Mouse (Mus musculus): ENCODE results near the gene Sall4. TPM values are rescaled to one million over a fixed set of nuclear protein-coding genes. Genes with fewer than 3 reads are reported as not detected.

The Sall4 gene
- polyA plus RNA-seq, 1 experiment: 12.7 TPM

DNA sequence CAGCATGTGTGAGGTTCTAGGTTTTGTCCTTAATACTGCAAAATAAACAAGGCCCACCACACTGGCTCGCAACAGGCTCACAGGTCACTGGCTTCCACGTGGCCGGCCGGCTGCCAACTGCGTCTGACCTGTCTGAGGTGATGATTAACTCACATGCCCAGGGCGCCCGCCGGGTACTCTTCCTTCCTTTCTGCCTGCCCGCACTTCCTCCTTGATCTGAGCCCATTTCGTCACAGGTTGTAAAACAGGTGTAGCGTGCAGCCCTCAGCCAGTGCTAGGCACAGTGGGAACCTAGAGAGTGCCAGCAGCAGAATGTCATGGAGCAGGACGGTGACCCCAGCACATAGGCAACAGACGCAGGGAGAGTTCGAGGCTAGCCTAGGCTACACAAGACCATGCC is 46.4 kb downstream of the Sall4 start:
- TF ChIP-seq POLR2A (IDR thresholded peaks at IDR 0.05; ENCODE audit: borderline replicate concordance, control insufficient read depth, low read depth, low read length) (no peak), CTCF (IDR thresholded peaks at IDR 0.05; ENCODE audit: control insufficient read depth, insufficient read depth, low read length) (no peak)
- H3K4me1 ChIP-seq (ENCODE audit: control insufficient read depth, insufficient read depth, low read length): no peaks in the 10 kb centered on the region; the same call in 1 of the 2 replicates
- 18% methylated on average over 14 of the region's 14 CpGs for WGBS
- H3K4me3 ChIP-seq (replicated peaks; ENCODE audit: control insufficient read depth, low read depth, low read length): no peak overlapping the region
- no peak overlapping the region for H3K27ac ChIP-seq (ENCODE audit: control insufficient read depth, insufficient read depth, low read depth, low read length, poor library complexity)

DNA sequence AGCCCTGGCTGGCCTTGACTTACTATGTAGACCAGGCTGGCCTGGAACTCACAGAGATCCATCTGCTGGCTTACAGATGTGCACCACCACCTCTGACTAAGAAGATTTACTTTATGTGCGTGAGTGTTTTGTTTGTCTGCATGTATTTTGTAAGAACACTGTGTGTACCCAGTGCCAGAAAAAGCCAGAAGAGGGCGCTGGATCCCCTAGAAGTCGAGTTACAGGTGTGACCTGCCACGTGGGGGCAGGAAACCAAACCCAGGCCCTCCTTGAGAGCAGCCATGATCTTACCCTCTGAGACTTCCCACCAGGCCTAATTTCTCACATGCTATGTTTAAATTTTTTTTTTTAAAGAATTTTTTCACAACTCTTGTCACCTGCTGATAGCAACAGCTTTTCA is 48.0 kb downstream of the Sall4 start:
- TF ChIP-seq POLR2A (IDR thresholded peaks at IDR 0.05; ENCODE audit: borderline replicate concordance, control insufficient read depth, low read depth, low read length) (no peak), CTCF (IDR thresholded peaks at IDR 0.05; ENCODE audit: control insufficient read depth, insufficient read depth, low read length) (no peak)
- Histone ChIP-seq H3K27ac (ENCODE audit: control insufficient read depth, insufficient read depth, low read depth, low read length, poor library complexity) (no peak overlapping the region), H3K4me3 (replicated peaks; ENCODE audit: control insufficient read depth, low read depth, low read length) (no peak overlapping the region), H3K4me1 (ENCODE audit: control insufficient read depth, insufficient read depth, low read length) (no peaks in the 10 kb centered on the region; the same call in 1 of the 2 replicates)
- 56% methylated on average over 4 of the region's 4 CpGs for WGBS

DNA sequence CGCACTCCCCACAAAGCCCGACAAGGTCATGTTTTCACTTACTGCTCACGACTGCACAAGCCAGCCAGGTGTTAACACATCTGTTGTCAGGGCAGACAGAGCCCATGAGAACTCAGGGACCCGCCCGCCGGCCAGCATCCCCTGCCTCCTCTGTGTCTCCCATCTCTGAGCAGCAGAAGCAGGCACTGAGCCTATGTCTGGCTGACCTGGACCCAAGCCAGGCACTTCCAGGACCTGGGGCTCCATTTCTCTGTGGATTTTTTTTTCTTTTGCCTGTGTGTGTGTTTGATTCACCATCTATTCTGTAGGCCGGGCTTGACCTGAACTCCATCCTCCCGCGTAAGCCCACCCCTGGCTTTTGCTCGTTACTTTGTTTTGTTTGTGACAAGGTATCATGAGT is 49.0 kb downstream of the Sall4 start:
- no peaks in the 10 kb centered on the region; the same call in 1 of the 2 replicates for H3K4me1 ChIP-seq (ENCODE audit: control insufficient read depth, insufficient read depth, low read length)
- WGBS: 77% methylated on average over 10 of the region's 10 CpGs
- no peak overlapping the region for H3K4me3 ChIP-seq (replicated peaks; ENCODE audit: control insufficient read depth, low read depth, low read length)
- H3K27ac ChIP-seq (ENCODE audit: control insufficient read depth, insufficient read depth, low read depth, low read length, poor library complexity): no peak overlapping the region
- TF ChIP-seq POLR2A (IDR thresholded peaks at IDR 0.05; ENCODE audit: borderline replicate concordance, control insufficient read depth, low read depth, low read length) (no peak), CTCF (IDR thresholded peaks at IDR 0.05; ENCODE audit: control insufficient read depth, insufficient read depth, low read length) (no peak)

DNA sequence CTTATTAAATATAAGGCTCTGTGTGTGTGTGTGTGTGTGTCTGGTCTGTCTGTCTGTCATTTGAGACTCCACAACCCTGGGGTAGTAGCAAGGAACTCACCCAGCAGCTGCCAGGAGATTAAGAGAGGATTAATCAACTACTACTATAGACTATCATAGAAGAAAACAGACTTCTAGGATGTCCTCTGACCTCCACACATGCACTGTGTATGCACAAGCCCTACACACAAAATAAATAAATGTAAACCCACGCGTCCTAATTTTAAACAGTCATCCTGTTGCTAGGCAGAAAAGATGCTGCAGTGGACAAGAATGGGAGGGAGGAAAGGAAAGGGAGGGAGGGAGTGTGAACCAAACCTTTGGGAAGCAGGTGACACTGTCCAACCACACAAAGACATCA is 49.5 kb downstream of the Sall4 start:
- Histone ChIP-seq H3K4me1 (ENCODE audit: control insufficient read depth, insufficient read depth, low read length) (no peaks in the 10 kb centered on the region; the same call in 1 of the 2 replicates), H3K4me3 (replicated peaks; ENCODE audit: control insufficient read depth, low read depth, low read length) (no peak overlapping the region), H3K27ac (ENCODE audit: control insufficient read depth, insufficient read depth, low read depth, low read length, poor library complexity) (no peak overlapping the region)
- WGBS: 77% methylated on average over 2 of the region's 2 CpGs
- TF ChIP-seq CTCF (IDR thresholded peaks at IDR 0.05; ENCODE audit: control insufficient read depth, insufficient read depth, low read length): no peak
- TF ChIP-seq POLR2A (IDR thresholded peaks at IDR 0.05; ENCODE audit: borderline replicate concordance, control insufficient read depth, low read depth, low read length): no peak

DNA sequence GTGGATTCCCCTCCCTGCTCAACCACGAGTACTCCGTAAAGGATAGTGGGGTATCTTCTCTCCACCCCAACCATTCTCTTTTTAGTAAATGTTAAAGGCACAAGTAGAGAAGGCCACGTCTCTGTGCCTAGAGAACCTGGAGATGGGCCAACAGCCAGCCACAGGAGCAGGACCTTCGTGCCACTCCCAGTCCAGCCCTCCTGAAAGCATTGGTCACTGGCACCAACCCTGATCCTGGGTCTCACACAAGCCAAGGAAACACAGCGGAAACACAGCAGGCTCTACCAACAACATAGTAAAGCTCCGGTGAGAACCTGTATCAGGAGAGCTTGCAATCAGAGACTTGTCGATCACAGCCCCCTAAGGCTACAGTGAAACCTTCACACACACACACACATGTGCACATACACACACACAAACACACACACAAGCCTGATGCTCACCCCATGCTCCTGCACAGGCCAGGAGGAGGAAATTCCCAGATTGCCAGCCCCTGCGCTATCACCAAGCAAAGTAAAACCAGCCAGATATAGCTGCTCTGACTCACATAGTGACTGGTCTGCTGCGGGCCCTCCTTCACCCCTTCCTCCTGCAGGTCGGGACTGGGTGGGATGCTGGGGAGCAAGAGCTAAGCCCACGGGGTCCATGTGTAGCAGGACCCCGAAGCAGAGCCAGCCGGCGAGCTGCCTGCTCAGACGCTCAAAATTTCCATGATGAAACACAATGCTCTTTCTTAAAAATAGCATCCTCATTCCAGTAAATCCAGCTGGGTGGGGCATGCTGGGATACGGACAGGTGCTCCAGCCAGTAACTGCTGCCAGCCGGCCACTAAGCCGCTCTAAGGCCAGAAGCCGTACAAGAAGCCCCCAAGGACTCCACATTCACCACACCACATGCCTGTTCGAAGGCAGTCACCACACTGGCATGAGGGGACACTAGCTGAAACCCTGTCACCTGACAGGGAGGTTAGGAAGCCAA is 55.3 kb downstream of the Sall4 start:
- H3K4me1 ChIP-seq (ENCODE audit: control insufficient read depth, insufficient read depth, low read length): no peaks in the 10 kb centered on the region; the same call in 1 of the 2 replicates
- no peak overlapping the region for H3K27ac ChIP-seq (ENCODE audit: control insufficient read depth, insufficient read depth, low read depth, low read length, poor library complexity)
- no peak overlapping the region for H3K4me3 ChIP-seq (replicated peaks; ENCODE audit: control insufficient read depth, low read depth, low read length)
- 78% methylated on average over 20 of the region's 20 CpGs for WGBS
- TF ChIP-seq POLR2A (IDR thresholded peaks at IDR 0.05; ENCODE audit: borderline replicate concordance, control insufficient read depth, low read depth, low read length) (no peak), CTCF (IDR thresholded peaks at IDR 0.05; ENCODE audit: control insufficient read depth, insufficient read depth, low read length) (no peak)

DNA sequence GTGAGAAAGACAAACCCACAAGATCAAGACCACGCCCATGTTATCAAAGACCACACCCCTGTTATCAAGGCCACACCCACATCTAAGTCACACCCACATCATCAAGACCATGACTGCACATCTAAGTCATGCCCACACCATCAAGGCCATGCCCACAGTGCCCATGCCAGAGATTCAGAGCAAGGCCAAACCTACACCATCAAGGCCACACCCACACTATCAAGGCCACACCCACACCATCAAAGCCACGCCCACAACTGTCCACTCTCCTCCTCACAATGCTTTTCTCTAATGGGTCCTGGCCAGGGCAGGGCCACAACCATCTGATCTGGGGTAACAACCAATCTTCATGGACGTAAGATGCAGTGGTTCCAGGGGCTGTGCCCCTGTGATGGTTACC is 56.8 kb downstream of the Sall4 start:
- 50% methylated on average over 3 of the region's 3 CpGs for WGBS
- no peak overlapping the region for H3K4me3 ChIP-seq (replicated peaks; ENCODE audit: control insufficient read depth, low read depth, low read length)
- no peak for TF ChIP-seq POLR2A (IDR thresholded peaks at IDR 0.05; ENCODE audit: borderline replicate concordance, control insufficient read depth, low read depth, low read length)
- no peak for TF ChIP-seq CTCF (IDR thresholded peaks at IDR 0.05; ENCODE audit: control insufficient read depth, insufficient read depth, low read length)
- H3K27ac ChIP-seq (ENCODE audit: control insufficient read depth, insufficient read depth, low read depth, low read length, poor library complexity): no peak overlapping the region
- no peaks in the 10 kb centered on the region; the same call in 1 of the 2 replicates for H3K4me1 ChIP-seq (ENCODE audit: control insufficient read depth, insufficient read depth, low read length)

GRCm38 (mm10) chr2:168707766-168708165 is 60.0 kb downstream of the Sall4 start:
- H3K27ac ChIP-seq (ENCODE audit: control insufficient read depth, insufficient read depth, low read depth, low read length, poor library complexity): no peak overlapping the region
- H3K4me3 ChIP-seq (replicated peaks; ENCODE audit: control insufficient read depth, low read depth, low read length): no peak overlapping the region
- H3K4me1 ChIP-seq (ENCODE audit: control insufficient read depth, insufficient read depth, low read length): no peaks in the 10 kb centered on the region; the same call in 1 of the 2 replicates
- no peak for TF ChIP-seq CTCF (IDR thresholded peaks at IDR 0.05; ENCODE audit: control insufficient read depth, insufficient read depth, low read length)
- TF ChIP-seq POLR2A (IDR thresholded peaks at IDR 0.05; ENCODE audit: borderline replicate concordance, control insufficient read depth, low read depth, low read length): no peak
- WGBS: 61% methylated on average over 9 of the region's 9 CpGs

GRCm38 (mm10) chr2:168702266-168702665 is 65.5 kb downstream of the Sall4 start:
- H3K27ac ChIP-seq (ENCODE audit: control insufficient read depth, insufficient read depth, low read depth, low read length, poor library complexity): no peak overlapping the region
- no peak for TF ChIP-seq CTCF (IDR thresholded peaks at IDR 0.05; ENCODE audit: control insufficient read depth, insufficient read depth, low read length)
- no peak for TF ChIP-seq POLR2A (IDR thresholded peaks at IDR 0.05; ENCODE audit: borderline replicate concordance, control insufficient read depth, low read depth, low read length)
- no peaks in the 10 kb centered on the region for H3K4me1 ChIP-seq (ENCODE audit: control insufficient read depth, insufficient read depth, low read length)
- 79% methylated on average over 13 of the region's 13 CpGs for WGBS
- H3K4me3 ChIP-seq (replicated peaks; ENCODE audit: control insufficient read depth, low read depth, low read length): no peak overlapping the region

Other genes with a start within 250 kb of the Sall4 start
- gene Nfatc2, start 166.3 kb downstream of the Sall4 start, polyA plus RNA-seq (2011; ENCODE audit: insufficient read depth, insufficient read length, low replicate concordance, missing spikeins): 1.5 and 1.6 TPM in 2 replicates
- 1.6 and 2.6 TPM in 2 replicates for gene Atp9a, start 25.5 kb downstream of the Sall4 start, polyA plus RNA-seq (2011; ENCODE audit: insufficient read depth, insufficient read length, low replicate concordance, missing spikeins)
- 2.9 and 10.7 TPM in 2 replicates for gene Zfp64, start 187.6 kb upstream of the Sall4 start, polyA plus RNA-seq (2011; ENCODE audit: insufficient read depth, insufficient read length, low replicate concordance, missing spikeins)